Mouse (Mus musculus) lung, adult 2 months (tissue): ENCODE measurements around the gene Gpld1.

Source experiments
- CTCF ChIP-seq: fragments of 200-500 bp; IDR thresholded peaks from 2 replicates; pipeline ENCODE4 v1.5.1; 2011; ENCODE audit warnings: mild to moderate bottlenecking, low read length, control low read depth; ENCODE audit not compliant: insufficient read depth
- POLR2A ChIP-seq: fragments of 200-500 bp; IDR thresholded peaks from 2 replicates; pipeline ENCODE4 v1.6.1; 2011; ENCODE audit warnings: low read depth, mild to moderate bottlenecking, control low read depth, low read length, borderline replicate concordance; ENCODE audit errors: extremely low read depth

GRCm38 (mm10) chr13:24993160-24993559, 50.2 kb downstream of the Gpld1 start:
- TF ChIP-seq CTCF (no peak), POLR2A (no peak)
